Mouse (Mus musculus): Measurements from ENCODE around the gene Heatr5a. TPM values are rescaled to one million over a fixed set of nuclear protein-coding genes. Genes with fewer than 3 reads are reported as not detected.

The Heatr5a gene
- total RNA-seq, 2 experiments from 2014 or later = 22.2 to 22.4 TPM

- DNase-seq = peak; percentile 47 to 63
These were observed 123.0 kb downstream of the Heatr5a start for GRCm38 (mm10) chr12:51847953-51848680.

DNA sequence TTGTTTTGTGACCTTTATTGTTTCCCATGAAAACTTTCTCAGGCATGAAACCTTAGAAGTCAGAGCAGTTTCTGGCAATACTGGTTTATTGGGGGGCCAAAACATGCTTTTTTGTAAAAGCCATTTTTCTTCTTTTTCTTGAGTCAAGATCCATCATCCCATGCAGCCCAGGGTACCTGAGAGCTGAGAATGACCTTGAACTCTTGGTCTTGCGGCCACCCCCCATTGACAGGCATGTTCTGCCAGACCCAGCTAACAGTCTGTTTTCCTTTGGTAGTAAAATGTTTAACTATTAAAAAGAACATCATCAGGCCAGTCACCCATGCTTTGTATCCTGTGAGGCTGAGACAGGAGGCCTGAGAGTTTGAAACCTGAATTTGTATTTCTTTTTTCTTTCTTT, 125.9 kb downstream of the Heatr5a start:
- DNase-seq = no peak

- DNase-seq = peak; percentile 92 to 94
These were observed 126.3 kb downstream of the Heatr5a start for GRCm38 (mm10) chr12:51844771-51845256.

DNA sequence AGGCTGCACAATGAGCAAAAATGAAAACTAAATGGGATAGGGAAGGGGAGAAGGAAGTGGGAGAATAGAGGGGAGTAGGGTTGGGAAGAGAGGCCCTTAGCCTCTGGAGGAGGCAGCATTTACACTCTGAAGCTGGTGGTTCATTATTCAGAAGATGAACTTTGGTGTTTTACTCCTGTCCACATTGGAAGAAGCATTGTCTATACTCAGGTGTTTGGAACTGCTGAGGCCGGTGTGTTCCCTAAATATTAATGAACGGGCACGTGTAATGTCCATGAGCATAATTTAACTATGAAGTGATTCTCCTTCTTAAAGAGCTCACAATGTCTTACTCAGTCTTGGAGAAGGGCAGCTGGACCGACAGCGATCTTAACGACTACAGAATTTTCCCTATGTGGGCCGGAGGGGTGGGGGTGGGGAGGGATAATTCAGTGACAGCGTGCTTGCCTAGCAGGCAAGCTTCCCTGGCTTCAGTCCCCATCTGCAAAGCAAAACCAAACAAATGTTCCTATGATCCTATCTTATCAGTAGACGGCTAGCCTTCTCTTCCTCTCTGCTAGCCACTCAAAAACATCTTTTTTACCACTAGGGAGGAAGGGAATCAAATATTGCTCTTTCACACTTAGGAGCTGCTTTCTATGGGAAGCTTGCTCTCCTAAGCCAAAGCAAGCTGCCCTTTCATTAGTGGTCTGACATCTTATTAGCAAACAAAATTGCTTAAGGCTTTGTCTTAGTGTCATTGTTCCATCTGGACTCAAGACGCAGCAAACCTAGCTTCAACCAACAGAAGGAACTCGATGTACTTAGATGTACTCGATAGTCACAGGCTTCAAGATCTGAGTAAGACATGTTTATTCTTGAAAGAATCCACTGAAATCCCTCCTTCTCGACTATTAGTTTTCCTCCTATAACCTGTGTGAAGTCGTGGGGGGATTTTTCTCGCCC, 127.3 kb downstream of the Heatr5a start:
- DNase-seq = no peak

DNA sequence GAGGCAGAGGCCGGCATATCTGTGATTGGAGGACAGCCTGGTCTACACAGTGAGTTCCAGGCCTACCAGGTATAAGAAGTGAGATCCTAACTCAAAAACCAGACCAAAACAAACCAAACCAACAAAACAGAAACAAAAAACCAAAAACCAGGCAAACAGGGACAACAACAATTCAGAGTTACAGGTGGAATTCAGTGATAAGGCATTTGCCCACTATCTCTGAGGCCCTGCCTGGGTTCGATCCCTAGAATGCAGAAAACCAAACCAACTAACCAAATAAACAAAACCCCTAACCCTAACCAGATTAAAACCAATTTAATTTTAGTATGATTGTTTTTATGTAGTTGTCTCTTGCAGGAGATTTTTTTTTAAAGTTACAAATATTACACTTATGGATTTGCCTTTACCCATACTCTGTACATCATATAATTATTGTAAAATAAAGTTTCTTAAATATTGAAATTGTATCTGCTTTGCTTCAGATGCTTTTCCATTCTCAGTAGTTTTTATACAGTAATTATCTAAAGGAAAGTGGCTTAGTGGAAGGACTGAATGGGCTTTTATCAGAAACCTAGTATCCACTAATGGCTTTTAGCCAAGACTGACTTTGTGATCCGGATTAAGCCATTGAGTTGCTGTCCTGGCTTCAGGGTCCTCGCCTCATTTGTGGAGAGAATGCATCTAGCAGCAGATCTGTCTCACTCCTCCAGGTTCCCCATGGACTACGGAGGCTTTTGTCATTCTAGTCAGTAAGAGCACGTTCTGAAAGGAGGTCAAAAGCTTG, 128.8 kb downstream of the Heatr5a start:
- no peak for DNase-seq

DNA sequence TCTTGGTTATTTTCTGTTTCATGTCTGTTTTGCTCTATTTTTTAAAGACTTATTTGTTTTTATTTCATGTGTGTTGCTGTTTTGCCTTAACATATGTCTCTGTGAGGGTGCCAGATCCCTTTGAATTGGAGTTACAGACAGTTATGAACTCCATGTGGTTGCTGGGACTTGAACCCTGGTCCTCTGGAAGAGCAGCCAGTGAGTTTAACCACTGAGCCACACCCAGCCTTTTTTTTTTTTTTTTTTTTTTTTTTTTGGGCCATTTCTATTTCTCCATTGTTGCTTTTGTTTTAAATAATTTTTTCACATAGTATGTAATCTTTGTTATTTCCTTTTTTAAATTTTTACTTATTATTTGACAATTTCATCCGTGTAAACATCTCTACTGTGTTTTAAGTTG, 131.3 kb downstream of the Heatr5a start:
- DNase-seq = no peak

DNA sequence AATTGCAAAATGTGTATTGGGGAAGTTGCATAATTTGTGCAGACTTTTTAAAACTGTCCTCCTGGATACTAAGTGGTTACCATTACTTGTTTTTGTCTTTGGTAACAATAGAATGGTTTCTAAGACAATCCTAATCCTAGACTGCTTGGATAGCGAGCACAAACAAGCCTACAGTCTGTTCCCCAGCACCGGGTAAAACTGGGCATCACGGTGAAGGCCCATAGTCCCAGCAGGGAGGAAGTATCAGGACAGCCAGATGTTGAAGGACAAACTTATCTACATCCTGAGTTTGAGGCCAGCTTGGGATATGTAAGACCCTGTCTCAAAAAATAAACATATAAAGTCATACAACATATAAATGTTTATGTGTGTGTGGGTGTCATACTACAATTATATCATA, 135.9 kb downstream of the Heatr5a start:
- DNase-seq = no peak

GRCm38 (mm10) chr12:51831931-51832330, 139.2 kb downstream of the Heatr5a start:
- no peak for DNase-seq

- DNase-seq = no peak
These were observed 139.8 kb downstream of the Heatr5a start for GRCm38 (mm10) chr12:51831296-51831695.

GRCm38 (mm10) chr12:51830671-51831070, 140.4 kb downstream of the Heatr5a start:
- DNase-seq = no peak

- DNase-seq = no peak
These were observed 141.1 kb downstream of the Heatr5a start for GRCm38 (mm10) chr12:51830077-51830402.

DNA sequence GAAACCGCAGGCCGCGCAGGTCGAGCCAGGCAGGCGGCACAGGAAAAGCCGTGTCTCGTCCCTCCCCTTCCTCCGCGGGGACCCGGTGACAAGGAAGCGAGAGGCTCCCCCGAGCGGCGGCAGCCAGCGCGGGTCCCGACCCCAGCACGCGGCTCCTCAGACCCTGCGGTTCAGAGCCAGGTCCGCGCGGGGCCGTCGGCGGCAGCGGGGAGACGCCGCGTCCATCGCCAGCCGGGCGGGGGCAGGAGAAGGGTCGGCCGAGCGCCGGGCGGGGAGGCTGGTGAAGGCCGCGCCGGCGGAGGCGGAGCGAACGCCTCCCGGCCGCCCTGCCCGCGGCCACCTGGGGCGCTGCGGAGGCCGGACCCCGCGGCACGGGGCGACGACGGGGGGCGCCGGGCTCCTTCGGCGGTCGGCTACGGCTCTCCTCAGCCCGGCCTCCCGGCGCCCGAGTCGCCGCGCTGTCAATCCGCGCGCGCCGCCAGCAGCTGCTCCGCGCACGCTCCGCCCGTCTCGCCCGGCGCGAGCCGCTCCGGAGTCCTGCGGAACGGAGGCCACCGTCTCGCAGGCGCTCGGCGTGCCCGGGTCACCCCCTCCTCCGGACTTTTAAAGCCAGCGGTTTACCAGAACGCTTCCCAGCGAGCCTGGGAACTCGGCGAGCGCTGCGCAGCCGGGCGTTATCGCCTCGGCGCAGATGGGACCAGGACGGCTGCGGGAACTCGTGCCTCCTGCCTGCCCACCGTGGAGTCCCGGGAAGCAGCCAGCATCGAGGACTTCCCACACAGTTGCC, 141.6 kb downstream of the Heatr5a start, which contains the start of gene Hectd1:
Gene Hectd1, minus strand, starts transcription at position 247 of the 787 bp plus-strand sequence.
- DNase-seq = peak; percentile 85 to 91

DNA sequence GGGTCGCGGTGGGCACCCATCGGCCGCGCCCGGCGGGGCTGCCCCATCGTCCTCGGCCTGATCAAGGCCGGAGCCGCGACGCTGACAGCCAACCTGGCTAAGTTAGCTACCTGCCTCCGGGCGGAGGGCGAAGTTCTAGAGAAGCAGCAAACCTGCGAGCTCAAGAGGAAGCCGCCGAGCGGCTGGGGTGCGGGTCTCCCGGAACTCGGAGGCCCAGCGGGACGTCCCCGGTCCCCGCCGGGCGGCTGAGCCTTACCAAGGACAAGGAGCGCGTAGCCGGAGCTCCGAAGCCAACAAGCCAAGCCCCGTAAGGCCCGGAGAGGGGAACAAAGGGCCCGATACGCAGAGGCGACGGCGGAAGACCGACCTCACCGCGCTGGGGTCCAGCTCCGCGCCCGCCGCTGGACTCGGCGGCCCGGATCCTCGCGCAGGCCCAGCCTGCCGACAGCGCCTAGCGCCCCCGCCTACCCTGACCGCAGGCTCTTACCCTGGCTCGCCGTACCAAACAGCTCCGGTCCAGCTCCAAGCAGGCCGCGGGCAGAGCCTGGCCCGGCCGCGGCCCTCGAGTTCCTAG, 142.3 kb downstream of the Heatr5a start:
- DNase-seq = peak; percentile 60 to 66

DNA sequence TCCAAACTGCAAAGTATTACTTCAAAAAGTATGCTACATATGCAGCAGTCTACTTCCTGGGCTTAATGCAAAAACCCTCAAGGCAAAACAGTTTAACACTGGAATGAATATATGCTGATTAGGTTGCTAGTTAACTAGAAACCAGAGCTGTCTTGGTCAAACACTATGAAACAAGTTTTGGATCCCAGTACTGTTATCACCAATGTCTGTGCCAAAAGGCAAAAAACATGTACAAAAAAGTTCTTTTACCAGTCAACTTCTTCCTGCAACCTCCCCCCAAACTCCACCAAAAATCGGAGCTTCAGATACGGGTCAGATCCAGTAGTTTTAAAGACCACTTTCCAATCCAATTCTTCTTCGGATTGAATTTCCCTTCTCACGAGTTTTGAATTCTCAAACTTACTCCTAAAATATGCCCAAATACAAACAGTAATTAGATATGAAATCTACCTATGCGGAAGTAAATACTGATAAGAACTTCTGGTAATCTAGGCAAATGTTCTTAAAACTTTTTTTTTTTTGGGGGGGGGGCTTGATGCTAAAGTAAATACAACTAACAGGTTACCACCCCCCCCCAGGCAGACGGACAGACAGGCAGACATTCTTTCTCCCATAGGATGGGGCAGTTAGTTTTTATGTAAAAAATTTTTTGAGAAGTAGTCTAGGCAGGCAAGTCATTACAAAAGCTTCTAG, 143.0 kb downstream of the Heatr5a start:
- no peak for DNase-seq

Other genes starting within 250 kb of the Heatr5a start
- 10 to 100 TPM; 86.7 to 95.8 TPM for gene Hectd1, start 141.8 kb downstream of the Heatr5a start, total RNA-seq (2021)
- 10 to 100 TPM; 14.6 to 29.1 TPM for gene Dtd2, start 35.2 kb upstream of the Heatr5a start, total RNA-seq (2021)
- gene Gpr33, start 56.7 kb upstream of the Heatr5a start, total RNA-seq (2021) = not detected
- gene Nubpl, start 126.4 kb upstream of the Heatr5a start, total RNA-seq (2021) = 10 to 100 TPM; 10.1 to 13.3 TPM